Comparison of ENCODE assay signal across 7 mouse cellular contexts in the genomic region with DNA sequence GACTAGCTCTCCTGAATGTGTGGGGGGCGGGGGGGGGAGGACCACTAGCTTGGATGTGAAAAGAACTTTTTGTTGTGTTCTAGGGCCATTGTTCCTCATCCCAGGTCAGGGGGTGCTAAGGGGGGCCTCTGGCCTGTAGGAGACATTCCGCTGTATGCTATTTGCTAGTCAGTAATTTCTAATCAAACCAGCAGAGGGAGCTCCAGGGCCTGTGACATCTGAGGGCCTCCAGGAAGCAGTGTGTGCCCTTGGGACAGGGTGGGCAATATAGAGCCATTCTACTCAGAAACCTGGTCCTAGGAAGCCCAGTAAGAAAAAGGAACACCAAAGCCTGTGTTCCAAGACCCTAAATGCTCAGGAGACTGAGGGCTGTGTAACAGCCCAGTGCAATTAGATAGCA.
DNase-seq lines count a peak whose midpoint lies in the region; ATAC-seq and TF ChIP-seq lines count a peak whose summit lies in the region.

No protein-coding gene starts in this region.

- H3K9me3 ChIP-seq in hindbrain, postnatal 0 days (ENCODE audit: low read length): no peaks in the 10 kb centered on the region
- H3K9me3 ChIP-seq in limb, embryonic 14.5 days (ENCODE audit: control insufficient read depth, low read length): no peaks in the 10 kb centered on the region

- no peaks in the 10 kb centered on the region for H3K4me1 ChIP-seq in hindbrain, postnatal 0 days (ENCODE audit: insufficient read depth, low read length)
- no peaks in the 10 kb centered on the region for H3K4me1 ChIP-seq in limb, embryonic 14.5 days (ENCODE audit: control insufficient read depth, insufficient read depth, low read length)

- ATAC-seq in hindbrain, postnatal 0 days: peak; percentile 48; the same call in 1 of the 2 replicates
- no peak for ATAC-seq in limb, embryonic 14.5 days (ENCODE audit: low FRiP score, low read depth)

- H3K36me3 ChIP-seq in hindbrain, postnatal 0 days (ENCODE audit: insufficient read depth, low read length): no peaks in the 10 kb centered on the region
- no peaks in the 10 kb centered on the region for H3K36me3 ChIP-seq in limb, embryonic 14.5 days (ENCODE audit: control insufficient read depth, insufficient read depth, low read length)

- H3K4me3 ChIP-seq in hindbrain, postnatal 0 days (ENCODE audit: low read length): no peak overlapping the region
- H3K4me3 ChIP-seq in limb, embryonic 14.5 days (replicated peaks; ENCODE audit: low read length): no peak overlapping the region

- TF ChIP-seq POLR2A in limb, embryonic 14.5 days (IDR thresholded peaks at IDR 0.05; ENCODE audit: borderline replicate concordance, extremely low read depth, insufficient read depth, insufficient read length): no peak

- WGBS in hindbrain, postnatal 0 days: 44% methylated on average over 2 of the region's 2 CpGs
- WGBS in limb, embryonic 14.5 days: 34% methylated on average over 2 of the region's 2 CpGs

- H3K27me3 ChIP-seq in hindbrain, postnatal 0 days (ENCODE audit: insufficient read depth, low read length): no peaks in the 10 kb centered on the region; the same call in 1 of the 2 replicates
- no peaks in the 10 kb centered on the region for H3K27me3 ChIP-seq in limb, embryonic 14.5 days (ENCODE audit: control insufficient read depth, insufficient read depth, low read length)

- no peak overlapping the region for H3K4me2 ChIP-seq in hindbrain, postnatal 0 days (ENCODE audit: low read depth, low read length)
- no peak overlapping the region for H3K4me2 ChIP-seq in limb, embryonic 14.5 days (replicated peaks; ENCODE audit: low read depth, low read length, severe bottlenecking)

- peak; percentile 48 for DNase-seq in urinary bladder, postnatal 14 days (ENCODE audit: low spot score)
- DNase-seq in urinary bladder, postnatal 4 days (ENCODE audit: low spot score in 2 of 2): no peak
- peak; percentile 43 for DNase-seq in adrenal gland, adult 2 months
- peak; percentile 56 for DNase-seq in embryo, embryonic 11.5 days (ENCODE audit: low read depth, low spot score)
- peak; percentile 84 for DNase-seq in hindbrain, postnatal 0 days (ENCODE audit: low spot score)
- DNase-seq in limb, embryonic 14.5 days (ENCODE audit: low spot score): peak; percentile 71
- DNase-seq in retina, postnatal 1 day: peak; percentile 82

- TF ChIP-seq CTCF in hindbrain, postnatal 0 days (IDR thresholded peaks at IDR 0.05; ENCODE audit: low read depth): peak; percentile 74

- H3K27ac ChIP-seq in hindbrain, postnatal 0 days: no peak overlapping the region
- H3K27ac ChIP-seq in limb, embryonic 14.5 days (replicated peaks; ENCODE audit: low read depth, low read length): no peak overlapping the region

- no peak overlapping the region for H3K9ac ChIP-seq in hindbrain, postnatal 0 days (replicated peaks; ENCODE audit: low read length)
- no peak overlapping the region for H3K9ac ChIP-seq in limb, embryonic 14.5 days (ENCODE audit: low read depth, low read length, severe bottlenecking)

Comparison
In these comparisons a context has a peak if more than half of its experiments do, and no peak if none do; other contexts are left out.
1. DNase-seq: peak in urinary bladder, postnatal 14 days (single experiment), adrenal gland, adult 2 months (single experiment), embryo, embryonic 11.5 days (single experiment), hindbrain, postnatal 0 days (single experiment), limb, embryonic 14.5 days (single experiment) and retina, postnatal 1 day (single experiment); none in urinary bladder, postnatal 4 days (0 of 2).